Mouse (Mus musculus) heart, adult 2 months (tissue): Measurements from ENCODE around the gene Trove2. TPM values are rescaled to one million over a fixed set of nuclear protein-coding genes. Genes with fewer than 3 reads are reported as not detected.
A peak's percentile ranks its signal among the peaks of the same experiment; 100 is the strongest.
"Not testable (repeated sequence)": the region's sequence is repeated elsewhere in the genome, so short reads cannot be mapped to it uniquely, and the experiment has no call there.

ENCODE experiments used
- DNase-seq, 2 experiments: peaks; one replicate each; pipeline ENCODE4 v3.0.0; 2021
- H3K27ac ChIP-seq: fragments of 200-600 bp; 2 replicates; pipeline ENCODE4 v1.8.1; 2022
- H3K27me3 ChIP-seq: fragments of 200-500 bp; 2 replicates; pipeline ENCODE4 v1.6.1; 2012; ENCODE audit warnings: mild to moderate bottlenecking, low read length, inconsistent platforms, mixed read lengths; ENCODE audit not compliant: control insufficient read depth, insufficient read depth
- H3K36me3 ChIP-seq: fragments of 200-500 bp; 2 replicates; pipeline ENCODE4 v1.6.1; 2012; ENCODE audit warnings: low read length, inconsistent platforms; ENCODE audit not compliant: control insufficient read depth, insufficient read depth
- H3K4me1 ChIP-seq: fragments of 200-500 bp; 2 replicates; pipeline ENCODE4 v1.6.1; 2011; ENCODE audit warnings: low read length; ENCODE audit not compliant: control insufficient read depth, insufficient read depth
- H3K4me3 ChIP-seq: fragments of 200-600 bp; 2 replicates; pipeline ENCODE4 v1.8.1; 2022
- H3K79me2 ChIP-seq: fragments of 200-500 bp; replicated peaks from 2 replicates; pipeline ENCODE4 v1.6.1; 2012; ENCODE audit warnings: mild to moderate bottlenecking, inconsistent platforms, low read length, moderate library complexity, mixed read lengths; ENCODE audit not compliant: control insufficient read depth, insufficient read depth
- H3K9ac ChIP-seq: fragments of 200-500 bp; 2 replicates; pipeline ENCODE4 v1.6.1; 2012; ENCODE audit warnings: low read depth, mild to moderate bottlenecking, control low read depth, inconsistent platforms, low read length, mixed read lengths
- CTCF ChIP-seq: fragments of 200-600 bp; IDR thresholded peaks from 2 replicates; pipeline ENCODE4 v1.8.1; 2022; ENCODE audit warnings: antibody characterized with exemption, mild to moderate bottlenecking, moderate library complexity
- EP300 ChIP-seq: fragments of 200-500 bp; IDR thresholded peaks from 2 replicates; pipeline ENCODE4 v1.6.1; 2011; ENCODE audit warnings: low read depth, low read length, control low read depth; ENCODE audit not compliant: insufficient read depth
- POLR2A ChIP-seq: fragments of 200-500 bp; IDR thresholded peaks from 2 replicates; pipeline ENCODE4 v1.6.1; 2011; ENCODE audit warnings: mild to moderate bottlenecking, low read depth, low read length, control low read depth; ENCODE audit not compliant: insufficient read depth
- WGBS: fragments of 180-500 bp; shearing (Covaris S2); methylation state at CpG from one replicate; pipeline ENCODE4 v1.1.7; 2018; 5-methylcytosine and 5-hydroxymethylcytosine counted together
- intact Hi-C: fragments of 180-260 bp; cut with DNase I; formaldehyde crosslinking; loops from one replicate; pipeline ENCODE4 v1.15.1; 2025
- polyA plus RNA-seq: library from polyadenylated mRNA; depleted of rRNA; stranded (reverse); fragments of >200 nt; gene quantifications from 2 replicates; pipeline ENCODE4 v1.2.3, GENCODE M21; 2012
- total RNA-seq, 2 experiments: library from RNA; stranded (reverse); gene quantifications; 2 replicates each; pipeline ENCODE4 v1.2.3; 2021

Gene Trove2
- total and polyA plus RNA-seq, 3 experiments: 1.7 to 9.0 (median 8.9) TPM

DNA sequence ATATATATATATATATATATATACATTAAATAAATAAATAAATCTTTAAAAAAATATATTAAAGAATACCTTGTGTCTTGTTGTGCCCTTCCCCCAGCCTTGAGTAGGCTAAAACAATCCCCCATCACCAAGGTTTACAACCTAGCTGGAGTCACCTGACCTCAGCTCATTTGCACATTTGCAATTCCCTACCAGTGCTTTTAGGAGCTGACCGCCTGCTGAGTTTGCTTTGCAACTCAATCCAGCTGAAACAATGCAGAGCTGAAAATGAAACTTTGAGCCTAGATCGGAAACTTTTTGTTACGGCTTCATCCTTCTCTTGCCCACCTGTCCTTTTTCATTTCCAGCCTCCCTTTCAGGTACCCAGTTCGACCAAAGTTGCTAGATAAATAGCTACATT lies 45.2 kb downstream of the Trove2 start:
- intact Hi-C loops: no loop called here
- WGBS: 68% methylated on average over 4 of the region's 4 CpGs
- Histone ChIP-seq H3K4me3 (no peak overlapping the region), H3K4me1 (no peaks in the 10 kb centered on the region), H3K36me3 (no peaks in the 10 kb centered on the region), H3K27ac (no peak overlapping the region), H3K9ac (no peak overlapping the region), H3K79me2 (no peaks in the 10 kb centered on the region), H3K27me3 (no peaks in the 10 kb centered on the region)
- DNase-seq: no peak
- no peak for TF ChIP-seq POLR2A
- TF ChIP-seq EP300: no peak
- no peak for TF ChIP-seq CTCF

DNA sequence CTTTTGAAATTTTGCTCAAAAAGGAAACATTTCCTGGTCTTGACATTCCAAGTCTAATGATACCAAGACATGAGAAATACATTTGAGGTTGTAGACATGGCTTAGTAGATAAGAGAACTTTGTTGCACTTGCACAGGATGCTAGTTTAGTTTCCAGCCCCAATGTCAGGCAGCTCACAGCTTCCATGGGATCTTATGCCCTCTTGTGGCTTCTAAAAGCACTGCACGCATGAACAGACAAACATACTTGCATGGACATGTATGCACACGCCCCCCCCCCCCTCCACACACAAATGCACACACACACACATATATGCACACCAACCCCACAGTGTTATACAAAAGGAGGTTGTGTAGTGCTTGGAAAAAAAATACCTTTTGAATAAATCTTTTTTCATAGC lies 46.0 kb downstream of the Trove2 start:
- TF ChIP-seq EP300 (no peak), CTCF (peak; percentile 50)
- Histone ChIP-seq H3K4me1 (no peaks in the 10 kb centered on the region), H3K79me2 (no peaks in the 10 kb centered on the region), H3K27me3 (no peaks in the 10 kb centered on the region), H3K36me3 (no peaks in the 10 kb centered on the region), H3K27ac (no peak overlapping the region), H3K9ac (no peak overlapping the region), H3K4me3 (no peak overlapping the region)
- DNase-seq: no peak
- WGBS: 67% methylated on average over 2 of the region's 2 CpGs
- intact Hi-C loops: no loop called here

DNA sequence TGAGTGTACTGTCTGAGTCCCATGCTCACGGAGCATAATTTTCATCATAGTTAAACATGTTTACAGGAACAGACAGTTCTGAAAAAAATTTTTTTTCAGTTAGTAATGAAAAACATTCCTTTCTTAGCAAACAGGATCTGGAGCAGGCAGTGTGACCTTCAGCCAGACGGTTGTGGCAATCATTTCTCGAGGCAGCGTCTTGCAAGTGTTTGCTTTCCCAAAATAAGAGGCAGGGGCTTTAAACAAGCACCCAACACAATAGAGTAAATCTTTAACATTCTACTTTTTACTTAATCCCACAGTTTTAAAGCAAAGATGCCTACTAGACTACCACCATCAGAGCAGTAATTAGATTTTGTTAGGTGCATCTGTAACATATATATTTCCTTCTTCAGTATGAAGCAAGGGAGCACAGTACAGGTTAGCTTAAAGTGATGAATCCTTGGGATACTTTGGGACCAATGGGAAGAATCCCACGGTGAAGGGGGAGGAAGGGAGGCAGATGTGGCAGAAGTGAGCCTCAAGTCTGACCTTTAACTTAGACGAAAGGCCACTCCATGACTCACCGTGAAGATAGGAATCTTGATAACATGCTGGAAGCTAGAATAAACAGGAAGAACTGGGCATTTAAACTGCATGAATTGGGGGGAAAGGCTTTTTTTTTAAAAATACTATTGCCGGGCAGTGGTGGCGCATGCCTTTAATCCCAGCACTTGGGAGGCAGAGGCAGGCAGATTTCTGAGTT lies 49.0 kb downstream of the Trove2 start:
- Histone ChIP-seq H3K36me3 (no peaks in the 10 kb centered on the region), H3K79me2 (no peaks in the 10 kb centered on the region), H3K27me3 (no peaks in the 10 kb centered on the region), H3K4me1 (no peaks in the 10 kb centered on the region), H3K9ac (no peak overlapping the region), H3K4me3 (no peak overlapping the region), H3K27ac (no peak overlapping the region)
- TF ChIP-seq EP300 (no peak), POLR2A (no peak), CTCF (no peak)
- intact Hi-C loops: no loop called here
- no peak for DNase-seq
- WGBS: 49% methylated on average over 9 of the region's 9 CpGs

DNA sequence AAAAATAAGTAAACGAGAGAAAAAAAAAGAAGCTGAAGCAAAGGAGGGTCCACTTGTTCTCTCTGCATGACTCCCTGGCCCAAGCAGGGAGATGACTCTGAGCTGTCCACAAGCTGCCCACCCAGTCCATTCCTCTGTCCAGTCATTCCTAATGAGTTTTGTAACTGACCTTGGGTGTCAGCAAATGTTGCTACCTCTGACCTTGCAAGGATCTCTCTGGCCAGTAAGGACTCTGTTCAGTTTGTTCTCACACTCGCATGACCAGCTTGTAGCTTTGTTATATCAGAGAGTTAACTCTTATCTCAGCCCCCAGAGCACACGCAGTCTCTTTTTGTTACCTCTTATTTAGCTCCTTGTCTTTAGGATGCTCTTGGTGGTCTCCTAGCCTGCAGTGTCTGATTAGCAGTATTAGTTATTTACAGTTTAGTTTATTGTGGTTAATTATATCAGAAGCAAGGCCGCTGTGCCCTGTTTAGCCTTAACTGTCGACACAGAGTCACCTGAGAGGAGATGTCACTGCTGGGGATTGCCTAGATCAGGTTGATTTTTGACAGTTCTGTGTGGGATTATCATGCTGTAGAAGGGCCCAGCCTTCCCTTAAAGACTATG lies 52.3 kb downstream of the Trove2 start:
- intact Hi-C loops: no loop called here
- 67% methylated on average over 5 of the region's 5 CpGs for WGBS
- H3K4me3 ChIP-seq: no peak overlapping the region
- H3K27ac ChIP-seq: no peak overlapping the region
- no peaks in the 10 kb centered on the region for H3K79me2 ChIP-seq
- no peak for TF ChIP-seq POLR2A
- no peak for TF ChIP-seq CTCF
- TF ChIP-seq EP300: no peak
- no peaks in the 10 kb centered on the region for H3K36me3 ChIP-seq
- H3K4me1 ChIP-seq: no peaks in the 10 kb centered on the region
- H3K9ac ChIP-seq: no peak overlapping the region
- no peaks in the 10 kb centered on the region for H3K27me3 ChIP-seq
- DNase-seq: no peak

DNA sequence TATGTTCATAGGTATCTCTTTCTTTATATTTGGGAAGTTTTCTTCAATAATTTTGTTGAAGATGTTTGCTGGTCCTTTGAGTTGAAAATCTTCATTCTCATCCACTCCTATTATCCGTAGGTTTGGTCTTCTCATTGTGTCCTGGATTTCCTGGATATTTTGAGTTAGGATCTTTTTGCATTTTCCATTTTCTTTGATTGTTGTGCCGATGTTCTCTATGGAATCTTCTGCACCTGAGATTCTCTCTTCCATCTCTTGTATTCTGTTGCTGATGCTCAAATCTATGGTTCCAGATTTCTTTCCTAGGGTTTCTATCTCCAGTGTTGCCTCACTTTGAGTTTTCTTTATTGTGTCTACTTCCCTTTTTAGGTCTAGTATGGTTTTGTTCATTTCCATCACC lies 60.8 kb downstream of the Trove2 start, which contains the start of gene Glrx2:
Glrx2 (plus strand) TSS at position 301 of the 400 bp plus-strand sequence.
- H3K36me3 ChIP-seq, H3K27me3 ChIP-seq, H3K4me1 ChIP-seq, intact Hi-C loops, H3K4me3 ChIP-seq, H3K79me2 ChIP-seq, H3K9ac ChIP-seq, H3K27ac ChIP-seq, DNase-seq: not testable (repeated sequence)
- no CpG with 5 or more reads among the region's 2 CpGs for WGBS

DNA sequence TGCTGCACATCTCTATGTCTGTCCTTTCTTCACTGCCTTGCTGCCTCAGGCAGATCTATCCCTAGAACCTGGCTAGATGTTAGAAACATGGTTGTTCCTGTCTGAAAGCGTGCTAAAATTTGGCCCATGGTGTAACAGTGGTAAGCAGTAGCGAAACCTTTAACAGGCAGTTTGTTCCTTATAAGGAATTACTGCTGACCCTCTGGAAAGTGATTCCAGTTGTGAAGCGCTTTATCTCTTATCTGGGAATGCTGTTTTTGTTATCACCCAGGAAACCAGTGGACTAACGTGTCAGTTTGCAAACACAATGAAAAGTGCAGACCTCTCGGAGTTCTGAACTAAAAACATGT lies 66.3 kb downstream of the Trove2 start:
- intact Hi-C loops: no loop called here
- H3K4me1 ChIP-seq: no peaks in the 10 kb centered on the region
- no peak for DNase-seq
- H3K4me3 ChIP-seq: no peak overlapping the region
- H3K27me3 ChIP-seq: no peaks in the 10 kb centered on the region
- WGBS: 34% methylated on average over 5 of the region's 5 CpGs
- H3K9ac ChIP-seq: no peak overlapping the region
- no peaks in the 10 kb centered on the region for H3K79me2 ChIP-seq
- no peak for TF ChIP-seq POLR2A
- no peak for TF ChIP-seq CTCF
- H3K27ac ChIP-seq: no peak overlapping the region
- H3K36me3 ChIP-seq: no peaks in the 10 kb centered on the region
